Mouse (Mus musculus) liver, postnatal 0 days (tissue): Measurements from ENCODE around the gene U90926. TPM values are rescaled to one million over a fixed set of nuclear protein-coding genes. Genes with fewer than 3 reads are reported as not detected.

Experiments used
- ATAC-seq: fragments of 200-750 bp; cut with Nextera tagmentation; 2 replicates; pipeline ENCODE4 v1.8.0; 2017; ENCODE audit warnings: mild to moderate bottlenecking, moderate library complexity
- DNase-seq: peaks from one replicate; pipeline ENCODE4 v3.0.0-alpha.2; 2016
- H3K27ac ChIP-seq: fragments of 300-500 bp; sonication (generic); 2 replicates; pipeline ENCODE4 v1.5.1; 2014; ENCODE audit warnings: antibody characterized with exemption, moderate library complexity, mild to moderate bottlenecking, low read depth
- H3K27me3 ChIP-seq: fragments of 300-500 bp; sonication (generic); 2 replicates; pipeline ENCODE4 v1.6.1; 2014; ENCODE audit warnings: low read length, control low read depth, mixed read lengths; ENCODE audit not compliant: insufficient read depth
- H3K36me3 ChIP-seq: fragments of 300-500 bp; sonication (generic); replicated peaks from 2 replicates; pipeline ENCODE4 v1.6.1; 2014; ENCODE audit warnings: mild to moderate bottlenecking, control low read depth, low read length, moderate library complexity, mixed read lengths; ENCODE audit not compliant: insufficient read depth
- H3K4me1 ChIP-seq: fragments of 300-500 bp; sonication (generic); 2 replicates; pipeline ENCODE4 v1.6.1; 2014; ENCODE audit warnings: antibody characterized with exemption, mild to moderate bottlenecking, control low read depth; ENCODE audit not compliant: insufficient read depth
- H3K4me2 ChIP-seq: fragments of 300-500 bp; sonication (generic); 2 replicates; pipeline ENCODE4 v1.6.1; 2014; ENCODE audit warnings: low read depth, mild to moderate bottlenecking, low read length, moderate library complexity, mixed read lengths
- H3K4me3 ChIP-seq: fragments of 300-500 bp; sonication (generic); 2 replicates; pipeline ENCODE4 v1.5.1; 2014; ENCODE audit warnings: low read depth, low read length
- H3K9ac ChIP-seq: fragments of 300-500 bp; sonication (generic); replicated peaks from 2 replicates; pipeline ENCODE4 v1.6.1; 2014; ENCODE audit warnings: mild to moderate bottlenecking, moderate library complexity
- H3K9me3 ChIP-seq: fragments of 300-500 bp; sonication (generic); 2 replicates; pipeline ENCODE4 v1.6.1; 2016; ENCODE audit warnings: mild to moderate bottlenecking, control low read depth, low read length, mixed read lengths
- CTCF ChIP-seq: sonication (generic); IDR thresholded peaks from 2 replicates; pipeline ENCODE4 v1.5.1; 2016; ENCODE audit warnings: antibody characterized with exemption, low read depth
- EP300 ChIP-seq: IDR thresholded peaks from 2 replicates; pipeline ENCODE4 v1.6.1; 2016; ENCODE audit warnings: antibody characterized with exemption, low read depth, mild to moderate bottlenecking
- WGBS: fragments of 180-500 bp; shearing (Covaris S2); extraction: QIAGEN DNeasy Blood & Tissue Kit; methylation state at CpG from one replicate; pipeline ENCODE4 v1.1.7; 2014; ENCODE audit not compliant: insufficient replicate concordance; 5-methylcytosine and 5-hydroxymethylcytosine counted together
- polyA plus RNA-seq: library from polyadenylated mRNA; unstranded; fragments of >200 nt; fragmentation: Nextera tagmentation; extraction: Ambion mirVana; gene quantifications from 2 replicates; pipeline ENCODE4 v1.2.1, GENCODE M21; 2015

The U90926 gene
- polyA plus RNA-seq, 1 experiment from 2014 or later = not detected

GRCm38 (mm10) chr5:92252031-92252430, 36.8 kb upstream of the U90926 start:
- DNase-seq = no peak
- TF ChIP-seq CTCF (no peak), EP300 (no peak)
- H3K4me2 ChIP-seq = no peak overlapping the region
- ATAC-seq = no peak
- H3K36me3 ChIP-seq = no peaks in the 10 kb centered on the region
- H3K4me3 ChIP-seq = no peak overlapping the region
- peaks cover 12% of the 10 kb centered on the region for H3K27me3 ChIP-seq
- H3K9ac ChIP-seq = no peak overlapping the region
- H3K27ac ChIP-seq = no peak overlapping the region
- 76% methylated on average over 6 of the region's 6 CpGs for WGBS
- H3K9me3 ChIP-seq = peaks cover 2% of the 10 kb centered on the region; the same call in 1 of the 2 replicates
- no peaks in the 10 kb centered on the region for H3K4me1 ChIP-seq

- TF ChIP-seq EP300 = no peak
- no peak for TF ChIP-seq CTCF
- Histone ChIP-seq H3K27me3 (peaks cover 9% of the 10 kb centered on the region), H3K27ac (no peak overlapping the region), H3K9me3 (peaks cover 2% of the 10 kb centered on the region; the same call in 1 of the 2 replicates), H3K9ac (no peak overlapping the region), H3K4me2 (no peak overlapping the region), H3K4me1 (no peaks in the 10 kb centered on the region), H3K4me3 (no peak overlapping the region), H3K36me3 (no peaks in the 10 kb centered on the region)
- DNase-seq (no peak), ATAC-seq (no peak)
- WGBS = 63% methylated on average over 11 of the region's 11 CpGs
Observed at GRCm38 (mm10) chr5:92248614-92249013, 33.4 kb upstream of the U90926 start.

GRCm38 (mm10) chr5:92245483-92245882, 30.3 kb upstream of the U90926 start:
- Histone ChIP-seq H3K4me1 (no peaks in the 10 kb centered on the region), H3K4me3 (no peak overlapping the region), H3K9me3 (peaks cover 2% of the 10 kb centered on the region; the same call in 1 of the 2 replicates), H3K27me3 (peaks cover 6% of the 10 kb centered on the region), H3K4me2 (no peak overlapping the region), H3K27ac (no peak overlapping the region), H3K36me3 (no peaks in the 10 kb centered on the region), H3K9ac (no peak overlapping the region)
- WGBS = 29% methylated on average over 9 of the region's 9 CpGs
- no peak for DNase-seq
- TF ChIP-seq CTCF = no peak
- no peak for TF ChIP-seq EP300
- ATAC-seq = no peak

GRCm38 (mm10) chr5:92244900-92245299, 29.7 kb upstream of the U90926 start:
- Histone ChIP-seq H3K9ac (no peak overlapping the region), H3K36me3 (no peaks in the 10 kb centered on the region), H3K27ac (no peak overlapping the region), H3K4me2 (no peak overlapping the region), H3K27me3 (peaks cover 6% of the 10 kb centered on the region), H3K4me3 (no peak overlapping the region), H3K4me1 (no peaks in the 10 kb centered on the region), H3K9me3 (peaks cover 2% of the 10 kb centered on the region; the same call in 1 of the 2 replicates)
- no peak for DNase-seq
- ATAC-seq = no peak
- WGBS = 84% methylated on average over 2 of the region's 2 CpGs
- TF ChIP-seq EP300 (no peak), CTCF (no peak)

GRCm38 (mm10) chr5:92240769-92241168, 25.6 kb upstream of the U90926 start:
- TF ChIP-seq CTCF = no peak
- no peak for TF ChIP-seq EP300
- H3K27ac ChIP-seq = no peak overlapping the region
- DNase-seq (no peak), ATAC-seq (no peak)
- H3K27me3 ChIP-seq = 0 out of 2 replicates have a peak, but pooled peaks cover 2% of the 10 kb centered on the region
- H3K9me3 ChIP-seq = no peaks in the 10 kb centered on the region
- no peak overlapping the region for H3K4me2 ChIP-seq
- WGBS = 86% methylated on average over 12 of the region's 12 CpGs
- no peak overlapping the region for H3K9ac ChIP-seq
- no peaks in the 10 kb centered on the region for H3K36me3 ChIP-seq
- H3K4me1 ChIP-seq = no peaks in the 10 kb centered on the region
- no peak overlapping the region for H3K4me3 ChIP-seq

GRCm38 (mm10) chr5:92239333-92240232, 24.4 kb upstream of the U90926 start:
- peak; percentile 66 for DNase-seq
- H3K27me3 ChIP-seq = 0 out of 2 replicates have a peak, but pooled peaks cover 2% of the 10 kb centered on the region
- ATAC-seq = peak; percentile 56
- H3K4me2 ChIP-seq = no peak overlapping the region
- 37% methylated on average over 29 of the region's 29 CpGs for WGBS
- TF ChIP-seq EP300 = no peak
- peak; percentile 79 for TF ChIP-seq CTCF
- H3K9me3 ChIP-seq = no peaks in the 10 kb centered on the region
- no peak overlapping the region for H3K27ac ChIP-seq
- no peak overlapping the region for H3K4me3 ChIP-seq
- H3K36me3 ChIP-seq = no peaks in the 10 kb centered on the region
- no peaks in the 10 kb centered on the region for H3K4me1 ChIP-seq
- H3K9ac ChIP-seq = no peak overlapping the region
